Mouse (Mus musculus) urinary bladder, postnatal 25 days (tissue): ENCODE data around the gene Zcchc10.
"Not testable (repeated sequence)": the region's sequence is repeated elsewhere in the genome, so short reads cannot be mapped to it uniquely, and the experiment has no call there.

ENCODE experiments used
- DNase-seq: peaks from one replicate; pipeline ENCODE4 v3.0.0; 2022; ENCODE audit warnings: low spot score

Zcchc10 gene

GRCm38 (mm10) chr11:53324512-53324968 is at the start of gene Zcchc10:
Zcchc10 (plus strand) TSS chr11:53324679.
- peak; percentile 81 for DNase-seq

GRCm38 (mm10) chr11:53275358-53275757 is 49.1 kb upstream of the Zcchc10 start:
- DNase-seq = no peak

GRCm38 (mm10) chr11:53278411-53278810 is 46.1 kb upstream of the Zcchc10 start:
- DNase-seq = no peak

- no peak for DNase-seq
These were observed 38.6 kb upstream of the Zcchc10 start for GRCm38 (mm10) chr11:53285885-53286284.

- DNase-seq = not testable (repeated sequence)
These were observed 34.3 kb upstream of the Zcchc10 start for GRCm38 (mm10) chr11:53290187-53290586.

GRCm38 (mm10) chr11:53290871-53291270 is 33.6 kb upstream of the Zcchc10 start:
- no peak for DNase-seq

GRCm38 (mm10) chr11:53294441-53294840 is 30.0 kb upstream of the Zcchc10 start:
- DNase-seq = no peak

GRCm38 (mm10) chr11:53296880-53297279 is 27.6 kb upstream of the Zcchc10 start:
- DNase-seq = no peak

GRCm38 (mm10) chr11:53297947-53298860 is 26.3 kb upstream of the Zcchc10 start:
- no peak for DNase-seq

GRCm38 (mm10) chr11:53299551-53300329 is 24.7 kb upstream of the Zcchc10 start:
- DNase-seq = peak; percentile 59

- peak; percentile 99 for DNase-seq
These were observed 23.9 kb upstream of the Zcchc10 start, which contains the start of gene Hspa4 for GRCm38 (mm10) chr11:53300330-53301166. Hspa4 (minus strand) TSS chr11:53300457.

GRCm38 (mm10) chr11:53301167-53301515 is 23.3 kb upstream of the Zcchc10 start:
- peak; percentile 19 for DNase-seq

- no peak for DNase-seq
These were observed 20.2 kb upstream of the Zcchc10 start for GRCm38 (mm10) chr11:53304044-53304840.

GRCm38 (mm10) chr11:53306965-53307364 is 17.5 kb upstream of the Zcchc10 start:
- DNase-seq = no peak

- no peak for DNase-seq
These were observed 16.9 kb upstream of the Zcchc10 start for GRCm38 (mm10) chr11:53307558-53308065.

GRCm38 (mm10) chr11:53308251-53308864 is 16.1 kb upstream of the Zcchc10 start:
- DNase-seq = peak; percentile 11

- DNase-seq = peak; percentile 56
These were observed 15.6 kb upstream of the Zcchc10 start for GRCm38 (mm10) chr11:53308884-53309310.

- DNase-seq = no peak
These were observed 13.1 kb upstream of the Zcchc10 start for GRCm38 (mm10) chr11:53311385-53311784.

GRCm38 (mm10) chr11:53312823-53313222 is 11.7 kb upstream of the Zcchc10 start:
- DNase-seq = not testable (repeated sequence)

GRCm38 (mm10) chr11:53314770-53315173 is 9.7 kb upstream of the Zcchc10 start:
- no peak for DNase-seq
